Mouse (Mus musculus) monocyte, adult 5-6 weeks (primary cell): ENCODE data around the gene Cga. TPM values are rescaled to one million over a fixed set of nuclear protein-coding genes. Genes with fewer than 3 reads are reported as not detected.

Source experiments
- ATAC-seq: fragments of 153-309, 156-312 bp; replicated peaks from 2 replicates; pipeline ENCODE4 v1.8.0; 2017; ENCODE audit warnings: mild to moderate bottlenecking; ENCODE audit not compliant: low TSS enrichment, insufficient number of reproducible peaks, severe bottlenecking, poor library complexity, low FRiP score
- total RNA-seq: library from RNA; stranded (forward); fragments of 200-1000, 200-491, 200-594 nt; gene quantifications from 3 replicates; pipeline ENCODE4 v1.2.3, GENCODE M21; 2017

Gene Cga
- total RNA-seq, 1 experiment from 2014 or later = 1.9 TPM

DNA sequence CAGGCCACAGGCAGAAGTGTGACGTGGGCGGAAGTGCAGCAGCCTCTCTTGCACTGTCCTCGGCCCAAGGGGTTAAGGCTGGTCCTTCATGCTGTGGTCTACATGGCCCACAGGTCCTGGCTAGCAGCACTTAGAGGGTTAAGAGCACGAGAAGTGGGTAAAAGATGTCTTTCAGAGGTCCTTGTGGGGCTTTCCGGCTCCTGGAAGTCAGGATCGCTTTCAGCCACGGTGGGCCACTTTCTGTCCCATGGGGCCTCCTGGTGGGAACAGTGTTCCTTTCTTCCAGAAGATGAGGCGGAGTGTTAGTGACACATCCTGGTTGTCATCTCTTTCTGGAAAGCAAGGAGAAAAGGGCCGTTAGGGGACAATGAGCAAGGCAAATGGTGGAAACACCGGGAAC is 60.1 kb downstream of the Cga start:
- no peak for ATAC-seq

Other genes with a start within 250 kb of the Cga start
- 10.5 to 24.0 TPM (median 22.2 TPM) in 3 replicates for gene Slc35a1, start 206.3 kb upstream of the Cga start, total RNA-seq
- gene Cfap206, start 163.6 kb upstream of the Cga start, total RNA-seq = 0.87 to 2.0 TPM (median 0.96 TPM) in 3 replicates
- gene Gm136, start 137.5 kb upstream of the Cga start, total RNA-seq = not detected in 3 replicates
- gene Smim8, start 115.4 kb upstream of the Cga start, total RNA-seq = 14.6 to 34.8 TPM (median 28.1 TPM) in 3 replicates
- gene Zfp292, start 10.8 kb upstream of the Cga start, total RNA-seq = 37.5 to 73.6 TPM (median 44.9 TPM) in 3 replicates